Mouse (Mus musculus) heart, postnatal 4 days (tissue): ENCODE measurements around the gene Gm10228. TPM values are rescaled to one million over a fixed set of nuclear protein-coding genes. Genes with fewer than 3 reads are reported as not detected.
"Not testable (repeated sequence)": the region's sequence is repeated elsewhere in the genome, so short reads cannot be mapped to it uniquely, and the experiment has no call there.

Experiments
- DNase-seq: peaks from one replicate; pipeline ENCODE4 v3.0.0; 2021
- total RNA-seq, 2 experiments: library from RNA; stranded (reverse); gene quantifications; 2 replicates each; pipeline ENCODE4 v1.2.3; 2021

The Gm10228 gene
- total RNA-seq, result not detected

DNA sequence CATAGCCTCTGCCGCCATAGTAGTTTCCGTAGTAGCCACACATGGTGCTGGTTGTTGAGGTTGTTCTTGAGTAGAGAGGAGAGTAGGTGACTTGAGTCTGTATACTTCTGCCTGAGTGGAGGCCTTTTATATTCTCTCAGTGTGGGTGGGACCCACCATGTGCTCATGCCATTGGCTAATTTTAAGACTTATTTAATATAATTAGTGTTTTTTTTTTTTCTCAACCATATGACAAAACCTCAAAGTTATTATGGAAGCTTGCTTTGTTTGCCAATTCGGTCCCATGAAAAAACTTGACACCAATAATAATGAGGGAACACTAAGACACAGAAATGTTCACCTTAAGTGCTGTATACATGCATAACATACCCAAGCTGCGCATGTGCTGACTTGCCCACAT, at the start of gene Gm10228:
Gene Gm10228 (minus strand): TSS at position 101 of the 400 bp plus-strand sequence.
- DNase-seq, result not testable (repeated sequence)

DNA sequence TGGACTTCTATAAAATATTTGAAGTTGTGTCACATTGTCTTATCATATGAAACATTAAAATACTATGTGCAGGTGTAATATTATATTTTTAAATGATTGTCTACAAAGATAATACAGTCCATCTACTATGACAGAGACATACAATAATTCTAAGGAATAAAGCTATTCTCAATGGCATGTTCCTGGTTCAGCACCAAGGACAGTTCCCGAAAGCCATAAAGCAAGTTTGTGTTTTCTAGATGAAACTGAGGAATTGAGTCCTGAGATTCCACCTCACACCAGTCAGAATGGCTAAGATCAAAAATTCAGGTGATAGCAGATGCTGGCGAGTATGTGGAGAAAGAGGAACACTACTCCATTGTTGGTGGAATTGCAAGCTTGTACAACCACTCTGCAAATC, 29.8 kb upstream of the Gm10228 start:
- peak; percentile 6 for DNase-seq

DNA sequence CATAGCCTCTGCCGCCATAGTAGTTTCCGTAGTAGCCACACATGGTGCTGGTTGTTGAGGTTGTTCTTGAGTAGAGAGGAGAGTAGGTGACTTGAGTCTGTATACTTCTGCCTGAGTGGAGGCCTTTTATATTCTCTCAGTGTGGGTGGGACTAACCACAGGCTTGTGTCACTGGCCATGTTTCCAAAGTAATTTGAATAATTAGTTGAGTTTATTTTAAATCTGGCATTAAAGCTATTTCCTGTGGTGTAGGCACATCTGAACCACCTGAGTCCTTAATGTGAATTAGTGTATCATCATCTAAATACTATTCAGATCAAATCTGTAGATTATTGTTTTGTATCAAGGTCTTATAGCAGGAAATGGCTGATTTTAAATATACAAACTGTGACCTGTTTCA, 22.6 kb upstream of the Gm10228 start, which contains the start of gene 1110025L11Rik:
Gene 1110025L11Rik (minus strand): TSS at position 101 of the 400 bp plus-strand sequence.
- DNase-seq, result not testable (repeated sequence)

DNA sequence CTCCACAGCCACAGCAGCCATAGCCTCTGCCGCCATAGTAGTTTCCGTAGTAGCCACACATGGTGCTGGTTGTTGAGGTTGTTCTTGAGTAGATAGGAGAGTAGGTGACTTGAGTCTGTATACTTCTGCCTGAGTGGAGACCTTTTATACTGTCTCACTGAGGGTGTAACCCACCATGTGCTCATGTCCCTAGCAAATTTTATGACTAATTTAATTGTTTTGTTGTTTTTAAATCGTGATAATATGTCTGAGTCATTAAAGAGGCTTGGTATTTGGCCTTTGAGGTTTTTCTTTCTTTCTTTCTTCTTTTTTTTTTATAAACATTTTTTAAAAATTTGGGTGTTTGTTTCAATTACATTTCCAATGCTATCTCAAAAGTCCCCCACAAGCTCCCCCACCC, 6.5 kb upstream of the Gm10228 start, which contains the start of gene Krtap6-5:
Gene Krtap6-5 (minus strand): TSS at position 101 of the 400 bp plus-strand sequence.
- DNase-seq, result no peak

DNA sequence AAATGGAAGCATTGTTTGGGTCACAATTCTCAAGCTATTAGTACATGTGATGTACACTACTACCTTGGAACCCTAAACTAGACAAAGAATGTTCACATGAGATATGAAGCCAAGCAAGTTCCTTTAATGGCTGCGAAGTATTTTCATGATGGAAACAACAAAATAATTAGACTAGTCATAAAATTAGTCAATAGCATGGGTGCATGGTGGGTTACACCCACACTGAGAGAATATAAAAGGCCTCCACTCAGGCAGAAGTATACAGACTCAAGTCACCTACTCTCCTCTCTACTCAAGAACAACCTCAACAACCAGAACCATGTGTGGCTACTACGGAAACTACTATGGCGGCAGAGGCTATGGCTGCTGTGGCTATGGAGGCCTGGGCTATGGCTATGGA, 9.9 kb downstream of the Gm10228 start, which contains the start of gene Krtap6-1:
Gene Krtap6-1 (plus strand): TSS at position 301 of the 400 bp plus-strand sequence.
- DNase-seq, result not testable (repeated sequence)

DNA sequence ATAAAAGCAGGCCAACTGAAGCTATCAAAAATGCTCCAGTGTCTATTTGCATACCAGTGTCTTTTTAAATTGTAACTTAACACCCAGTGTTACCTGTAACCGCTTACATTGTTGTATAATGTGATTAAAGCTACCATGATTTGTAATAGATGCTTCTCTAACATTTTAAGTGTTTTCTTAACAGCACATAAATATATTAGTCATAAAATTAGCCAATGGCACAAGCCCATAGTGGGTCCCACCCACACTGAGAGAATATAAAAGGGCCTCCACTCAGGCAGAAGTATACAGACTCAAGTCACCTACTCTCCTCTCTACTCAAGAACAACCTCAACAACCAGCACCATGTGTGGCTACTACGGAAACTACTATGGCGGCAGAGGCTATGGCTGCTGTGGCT, 26.3 kb downstream of the Gm10228 start, which contains the start of gene Gm10229:
Gene Gm10229 (plus strand): TSS at position 301 of the 400 bp plus-strand sequence.
- not testable (repeated sequence) for DNase-seq

DNA sequence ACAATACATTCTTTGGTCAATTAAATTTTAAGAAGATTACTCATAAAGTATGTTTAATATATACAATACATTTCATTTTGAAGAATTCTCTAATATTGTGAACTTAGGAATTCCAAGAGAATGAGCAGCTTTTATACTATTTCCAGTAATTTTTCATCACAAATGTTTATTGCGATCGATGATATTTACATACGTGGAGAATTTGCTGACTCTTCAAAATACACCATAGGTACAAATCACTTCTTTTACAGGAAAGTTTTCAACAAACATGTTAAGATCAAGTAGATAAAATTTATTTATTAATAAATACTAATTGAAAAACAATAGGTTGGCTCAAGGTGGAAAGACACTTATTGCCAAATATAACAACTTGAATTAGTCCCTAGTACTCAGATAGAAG, 27.3 kb downstream of the Gm10228 start:
- DNase-seq, result no peak

DNA sequence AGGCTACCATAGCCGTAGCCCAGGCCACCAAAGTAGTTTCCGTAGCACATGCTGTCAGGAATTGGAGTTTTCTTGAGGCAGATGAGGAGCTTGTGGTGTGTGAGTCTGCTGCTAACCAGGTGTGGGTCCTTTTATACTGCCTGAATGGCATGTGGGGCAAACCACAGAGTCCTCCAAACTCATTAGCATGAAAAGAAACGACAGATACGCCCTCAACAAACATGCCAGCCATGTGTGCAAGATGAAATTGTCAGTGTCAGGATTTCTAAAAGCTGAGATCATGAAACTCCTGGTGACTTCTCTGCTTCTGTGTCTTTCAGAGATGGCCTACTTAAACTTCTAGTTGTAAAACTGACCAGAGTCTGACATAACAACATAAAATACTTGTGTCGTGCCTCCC, 30.6 kb downstream of the Gm10228 start, which contains the start of gene Krtap22-2:
Gene Krtap22-2 (minus strand): TSS at position 101 of the 400 bp plus-strand sequence.
- DNase-seq, result no peak

Other genes with a start within 250 kb of the Gm10228 start
- not detected for gene Gm20741, start 229.3 kb downstream of the Gm10228 start, total RNA-seq
- gene Krtap15, start 221.3 kb downstream of the Gm10228 start, total RNA-seq, result not detected
- gene Krtap14, start 215.3 kb downstream of the Gm10228 start, total RNA-seq, result not detected
- gene Krtap19-1, start 172.1 kb downstream of the Gm10228 start, total RNA-seq, result not detected
- not detected for gene Krtap19-2, start 167.2 kb downstream of the Gm10228 start, total RNA-seq
- gene Krtap19-3, start 163.4 kb downstream of the Gm10228 start, total RNA-seq, result not detected
- not detected for gene Krtap19-4, start 156.4 kb downstream of the Gm10228 start, total RNA-seq
- not detected for gene Krtap19-5, start 145.0 kb downstream of the Gm10228 start, total RNA-seq
- not detected for gene Krtap19-9b, start 109.2 kb downstream of the Gm10228 start, total RNA-seq
- gene Krtap16-3, start 78.6 kb downstream of the Gm10228 start, total RNA-seq, result not detected
- not detected for gene Krtap22-2, start 30.7 kb downstream of the Gm10228 start, total RNA-seq
- not detected for gene Gm10229, start 26.2 kb downstream of the Gm10228 start, total RNA-seq
- not detected for gene Krtap6-1, start 9.8 kb downstream of the Gm10228 start, total RNA-seq
- not detected for gene Krtap6-5, start 6.4 kb upstream of the Gm10228 start, total RNA-seq
- gene 1110025L11Rik, start 22.5 kb upstream of the Gm10228 start, total RNA-seq, result not detected
- not detected for gene Krtap6-3, start 42.5 kb upstream of the Gm10228 start, total RNA-seq
- gene Gm6358, start 99.4 kb upstream of the Gm10228 start, total RNA-seq, result not detected
- gene Gm10061, start 109.6 kb upstream of the Gm10228 start, total RNA-seq, result not detected
- gene Gm9789, start 116.5 kb upstream of the Gm10228 start, total RNA-seq, result not detected
- gene Gm7735, start 128.0 kb upstream of the Gm10228 start, total RNA-seq, result not detected
- not detected for gene 1110057P08Rik, start 133.3 kb upstream of the Gm10228 start, total RNA-seq
- not detected for gene Krtap20-2, start 164.4 kb upstream of the Gm10228 start, total RNA-seq